Mouse (Mus musculus): ENCODE measurements at regions not wholly inside any gene's neighbourhood (a gene's known extent, or its start where the extent isn't known, plus 50 kb on each side); places are given as distances from the start of the nearest gene placed in this dataset.

- Histone ChIP-seq H3K27ac (replicated peaks; ENCODE audit: low read depth, low read length) (no peak overlapping the region), H3K4me3 (ENCODE audit: insufficient read depth, low read depth, low read length) (no peak overlapping the region), H3K4me1 (ENCODE audit: control insufficient read depth, insufficient read depth, insufficient read length, low read length) (no peaks in the 10 kb centered on the region)
These were observed 91.8 kb downstream of the Slc16a9 start for GRCm38 (mm10) chr10:70336741-70337140.

- Histone ChIP-seq H3K4me3 (ENCODE audit: insufficient read depth, low read depth, low read length) (no peak overlapping the region), H3K27ac (replicated peaks; ENCODE audit: low read depth, low read length) (no peak overlapping the region), H3K4me1 (ENCODE audit: control insufficient read depth, insufficient read depth, insufficient read length, low read length) (no peaks in the 10 kb centered on the region)
These were observed 80.9 kb upstream of the Fam13c start for GRCm38 (mm10) chr10:70359421-70359820.

GRCm38 (mm10) chr10:70359834-70360233 is 80.4 kb upstream of the Fam13c start:
- H3K27ac ChIP-seq (replicated peaks; ENCODE audit: low read depth, low read length) = no peak overlapping the region
- no peak overlapping the region for H3K4me3 ChIP-seq (ENCODE audit: insufficient read depth, low read depth, low read length)
- no peaks in the 10 kb centered on the region for H3K4me1 ChIP-seq (ENCODE audit: control insufficient read depth, insufficient read depth, insufficient read length, low read length)

- no peak overlapping the region for H3K4me3 ChIP-seq (ENCODE audit: insufficient read depth, low read depth, low read length)
- H3K4me1 ChIP-seq (ENCODE audit: control insufficient read depth, insufficient read depth, insufficient read length, low read length) = no peaks in the 10 kb centered on the region
- H3K27ac ChIP-seq (replicated peaks; ENCODE audit: low read depth, low read length) = no peak overlapping the region
These were observed 77.2 kb upstream of the Fam13c start for GRCm38 (mm10) chr10:70363054-70363453.

- Histone ChIP-seq H3K4me1 (ENCODE audit: control insufficient read depth, insufficient read depth, insufficient read length, low read length) (no peaks in the 10 kb centered on the region), H3K4me3 (ENCODE audit: insufficient read depth, low read depth, low read length) (no peak overlapping the region), H3K27ac (replicated peaks; ENCODE audit: low read depth, low read length) (no peak overlapping the region)
These were observed 75.9 kb upstream of the Fam13c start for GRCm38 (mm10) chr10:70364218-70364975.

- Histone ChIP-seq H3K27ac (replicated peaks; ENCODE audit: low read depth, low read length) (no peak overlapping the region), H3K4me1 (ENCODE audit: control insufficient read depth, insufficient read depth, insufficient read length, low read length) (no peaks in the 10 kb centered on the region), H3K4me3 (ENCODE audit: insufficient read depth, low read depth, low read length) (no peak overlapping the region)
These were observed 75.3 kb upstream of the Fam13c start for GRCm38 (mm10) chr10:70364976-70365345.

GRCm38 (mm10) chr10:70365504-70365903 is 74.8 kb upstream of the Fam13c start:
- Histone ChIP-seq H3K27ac (replicated peaks; ENCODE audit: low read depth, low read length) (no peak overlapping the region), H3K4me3 (ENCODE audit: insufficient read depth, low read depth, low read length) (no peak overlapping the region), H3K4me1 (ENCODE audit: control insufficient read depth, insufficient read depth, insufficient read length, low read length) (no peaks in the 10 kb centered on the region)

- Histone ChIP-seq H3K27ac (replicated peaks; ENCODE audit: low read depth, low read length) (no peak overlapping the region), H3K4me1 (ENCODE audit: control insufficient read depth, insufficient read depth, insufficient read length, low read length) (0 out of 2 replicates have a peak, but pooled peaks cover 2% of the 10 kb centered on the region), H3K4me3 (ENCODE audit: insufficient read depth, low read depth, low read length) (no peak overlapping the region)
These were observed 72.4 kb upstream of the Fam13c start for GRCm38 (mm10) chr10:70367866-70368265.

- peaks cover 4% of the 10 kb centered on the region; the same call in 1 of the 2 replicates for H3K4me1 ChIP-seq (ENCODE audit: control insufficient read depth, insufficient read depth, insufficient read length, low read length)
- no peak overlapping the region for H3K27ac ChIP-seq (replicated peaks; ENCODE audit: low read depth, low read length)
- H3K4me3 ChIP-seq (ENCODE audit: insufficient read depth, low read depth, low read length) = no peak overlapping the region
These were observed 71.6 kb upstream of the Fam13c start for GRCm38 (mm10) chr10:70368685-70369084.

- peak overlapping the region; percentile 78 for H3K27ac ChIP-seq (replicated peaks; ENCODE audit: low read depth, low read length)
- H3K4me1 ChIP-seq (ENCODE audit: control insufficient read depth, insufficient read depth, insufficient read length, low read length) = peaks cover 4% of the 10 kb centered on the region; the same call in 1 of the 2 replicates
- H3K4me3 ChIP-seq (ENCODE audit: insufficient read depth, low read depth, low read length) = no peak overlapping the region
These were observed 67.7 kb upstream of the Fam13c start for GRCm38 (mm10) chr10:70372411-70373136.

GRCm38 (mm10) chr10:70373207-70373606 is 67.1 kb upstream of the Fam13c start:
- Histone ChIP-seq H3K27ac (replicated peaks; ENCODE audit: low read depth, low read length) (peak overlapping the region; percentile 78), H3K4me3 (ENCODE audit: insufficient read depth, low read depth, low read length) (no peak overlapping the region), H3K4me1 (ENCODE audit: control insufficient read depth, insufficient read depth, insufficient read length, low read length) (peaks cover 4% of the 10 kb centered on the region; the same call in 1 of the 2 replicates)

- Histone ChIP-seq H3K4me3 (ENCODE audit: insufficient read depth, low read depth, low read length) (no peak overlapping the region), H3K4me1 (ENCODE audit: control insufficient read depth, insufficient read depth, insufficient read length, low read length) (peaks cover 4% of the 10 kb centered on the region; the same call in 1 of the 2 replicates)
These were observed 66.4 kb upstream of the Fam13c start for GRCm38 (mm10) chr10:70373836-70374235.

GRCm38 (mm10) chr10:70374726-70375125 is 65.6 kb upstream of the Fam13c start:
- Histone ChIP-seq H3K4me3 (ENCODE audit: insufficient read depth, low read depth, low read length) (no peak overlapping the region), H3K27ac (replicated peaks; ENCODE audit: low read depth, low read length) (no peak overlapping the region), H3K4me1 (ENCODE audit: control insufficient read depth, insufficient read depth, insufficient read length, low read length) (peaks cover 4% of the 10 kb centered on the region; the same call in 1 of the 2 replicates)

More at GRCm38 (mm10) chr10:70373836-70374235, 66.4 kb upstream of the Fam13c start:
- H3K27ac ChIP-seq (replicated peaks; ENCODE audit: low read depth, low read length) = no peak overlapping the region

- Histone ChIP-seq H3K4me1 (ENCODE audit: control insufficient read depth, insufficient read depth, insufficient read length, low read length) (no peaks in the 10 kb centered on the region), H3K4me3 (ENCODE audit: insufficient read depth, low read depth, low read length) (no peak overlapping the region), H3K27ac (replicated peaks; ENCODE audit: low read depth, low read length) (no peak overlapping the region)
These were observed 60.1 kb upstream of the Fam13c start for GRCm38 (mm10) chr10:70380041-70380651.

- no peak overlapping the region for H3K4me3 ChIP-seq (ENCODE audit: insufficient read depth, low read depth, low read length)
- no peak overlapping the region for H3K27ac ChIP-seq (replicated peaks; ENCODE audit: low read depth, low read length)
- no peaks in the 10 kb centered on the region for H3K4me1 ChIP-seq (ENCODE audit: control insufficient read depth, insufficient read depth, insufficient read length, low read length)
These were observed 55.6 kb upstream of the Fam13c start for GRCm38 (mm10) chr10:70384689-70385088.
